Mouse (Mus musculus) lung, embryonic 16.5 days (tissue): ENCODE results near the gene Abracl. TPM values are rescaled to one million over a fixed set of nuclear protein-coding genes. Genes with fewer than 3 reads are reported as not detected.
A peak's percentile ranks its signal among the peaks of the same experiment; 100 is the strongest.

Source experiments
- ATAC-seq: fragments of 200-750 bp; cut with Nextera tagmentation; 2 replicates; pipeline ENCODE4 v1.8.0; 2017; ENCODE audit warnings: low read depth, mild to moderate bottlenecking, moderate library complexity
- H3K27ac ChIP-seq: fragments of 300-500 bp; sonication (generic); 2 replicates; pipeline ENCODE4 v1.5.1; 2014; ENCODE audit warnings: mild to moderate bottlenecking, control low read depth, low read length
- H3K27me3 ChIP-seq: fragments of 300-500 bp; sonication (generic); 2 replicates; pipeline ENCODE4 v1.6.1; 2014; ENCODE audit warnings: low read depth, low read length, mixed read lengths; ENCODE audit not compliant: control insufficient read depth, insufficient read depth
- H3K36me3 ChIP-seq: fragments of 300-500 bp; sonication (generic); 2 replicates; pipeline ENCODE4 v1.6.1; 2014; ENCODE audit warnings: low read length; ENCODE audit not compliant: control insufficient read depth, insufficient read depth
- H3K4me1 ChIP-seq: fragments of 300-500 bp; sonication (generic); replicated peaks from 2 replicates; pipeline ENCODE4 v1.6.1; 2014; ENCODE audit warnings: low read length, mixed read lengths; ENCODE audit not compliant: control insufficient read depth, insufficient read depth
- H3K4me2 ChIP-seq: fragments of 300-500 bp; sonication (generic); 2 replicates; pipeline ENCODE4 v1.6.1; 2014; ENCODE audit warnings: low read depth, low read length, control low read depth
- H3K4me3 ChIP-seq: fragments of 300-500 bp; sonication (generic); 2 replicates; pipeline ENCODE4 v1.5.1; 2014; ENCODE audit warnings: mild to moderate bottlenecking, low read length, control low read depth
- H3K9ac ChIP-seq: fragments of 300-500 bp; sonication (generic); 2 replicates; pipeline ENCODE4 v1.6.1; 2014; ENCODE audit warnings: low read length, control low read depth
- H3K9me3 ChIP-seq: fragments of 300-500 bp; sonication (generic); 2 replicates; pipeline ENCODE4 v1.6.1; 2016; ENCODE audit warnings: low read length; ENCODE audit not compliant: control insufficient read depth
- WGBS: fragments of 180-500 bp; shearing (Covaris S2); extraction: QIAGEN DNeasy Blood & Tissue Kit; methylation state at CpG from one replicate; pipeline ENCODE4 v1.1.7; 2014; 5-methylcytosine and 5-hydroxymethylcytosine counted together
- polyA plus RNA-seq: library from polyadenylated mRNA; unstranded; fragments of >200 nt; fragmentation: Nextera tagmentation; extraction: Ambion mirVana; gene quantifications from 2 replicates; pipeline ENCODE4 v1.2.1, GENCODE M21; 2015

The Abracl gene
- polyA plus RNA-seq, 1 experiment from 2014 or later: 135 TPM

GRCm38 (mm10) chr10:18036849-18037248 is 13.8 kb upstream of the Abracl start:
- no peak overlapping the region for H3K4me2 ChIP-seq
- H3K36me3 ChIP-seq: no peaks in the 10 kb centered on the region
- H3K27me3 ChIP-seq: no peaks in the 10 kb centered on the region
- H3K9ac ChIP-seq: no peak overlapping the region
- H3K9me3 ChIP-seq: no peaks in the 10 kb centered on the region
- no peak overlapping the region for H3K27ac ChIP-seq
- H3K4me1 ChIP-seq: no peaks in the 10 kb centered on the region
- no peak overlapping the region for H3K4me3 ChIP-seq
- 24% methylated on average over 5 of the region's 5 CpGs for WGBS
- no peak for ATAC-seq

DNA sequence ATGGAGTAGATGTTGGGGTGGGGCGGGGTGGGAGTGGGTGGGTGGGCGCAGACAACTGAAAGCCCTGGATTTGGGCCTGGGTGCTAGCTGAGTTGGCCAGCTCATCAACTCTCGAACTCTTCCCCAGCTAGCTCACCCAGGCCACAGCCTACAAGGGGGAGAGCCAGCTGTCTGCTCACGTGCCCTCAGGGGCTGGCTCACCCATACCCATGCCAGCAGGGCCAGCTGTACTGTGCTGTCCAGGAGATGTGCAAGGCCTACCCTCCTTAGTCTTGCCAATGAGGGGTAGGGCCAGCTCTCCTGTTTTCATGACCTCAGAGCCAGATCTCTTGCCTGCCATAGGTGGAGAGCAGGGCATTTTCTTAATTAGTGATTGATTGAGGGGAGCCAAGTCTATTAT is 11.3 kb upstream of the Abracl start:
- Histone ChIP-seq H3K27ac (no peak overlapping the region), H3K9me3 (no peaks in the 10 kb centered on the region), H3K27me3 (no peaks in the 10 kb centered on the region), H3K4me2 (no peak overlapping the region), H3K4me1 (no peaks in the 10 kb centered on the region), H3K4me3 (no peak overlapping the region), H3K9ac (no peak overlapping the region), H3K36me3 (no peaks in the 10 kb centered on the region)
- WGBS: 92% methylated on average over 4 of the region's 4 CpGs
- no peak for ATAC-seq

DNA sequence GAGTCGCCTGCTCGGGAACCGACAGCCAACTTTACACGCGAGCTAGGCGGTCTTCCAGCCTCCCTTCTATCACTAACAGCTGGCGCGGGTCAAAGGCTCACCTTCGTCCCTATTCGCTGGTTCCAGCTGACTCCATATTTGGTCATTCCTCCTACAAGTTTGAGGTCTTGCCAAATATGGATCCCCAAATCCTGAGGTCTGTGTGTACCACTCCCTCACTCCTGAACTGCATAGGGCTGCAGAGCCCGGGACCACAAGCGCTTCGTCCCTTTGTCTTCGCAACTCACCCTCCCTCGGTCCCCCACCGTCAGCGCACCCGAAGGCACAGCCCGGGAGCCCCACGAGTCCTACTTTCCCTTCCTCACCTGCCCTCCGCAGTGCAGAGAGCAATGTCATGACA is 776 bp downstream of the Abracl start:
- peak overlapping the region; percentile 71 for H3K4me2 ChIP-seq
- under 1% methylated on average over 21 of the region's 21 CpGs for WGBS
- ATAC-seq: peak; percentile 85
- H3K9ac ChIP-seq: peak overlapping the region; percentile 89
- peak overlapping the region; percentile 98 for H3K27ac ChIP-seq
- H3K9me3 ChIP-seq: no peaks in the 10 kb centered on the region
- H3K4me3 ChIP-seq: peak overlapping the region; percentile 89
- H3K36me3 ChIP-seq: peaks cover 6% of the 10 kb centered on the region
- H3K27me3 ChIP-seq: no peaks in the 10 kb centered on the region
- H3K4me1 ChIP-seq: peaks cover 5% of the 10 kb centered on the region; the same call in 1 of the 2 replicates

DNA sequence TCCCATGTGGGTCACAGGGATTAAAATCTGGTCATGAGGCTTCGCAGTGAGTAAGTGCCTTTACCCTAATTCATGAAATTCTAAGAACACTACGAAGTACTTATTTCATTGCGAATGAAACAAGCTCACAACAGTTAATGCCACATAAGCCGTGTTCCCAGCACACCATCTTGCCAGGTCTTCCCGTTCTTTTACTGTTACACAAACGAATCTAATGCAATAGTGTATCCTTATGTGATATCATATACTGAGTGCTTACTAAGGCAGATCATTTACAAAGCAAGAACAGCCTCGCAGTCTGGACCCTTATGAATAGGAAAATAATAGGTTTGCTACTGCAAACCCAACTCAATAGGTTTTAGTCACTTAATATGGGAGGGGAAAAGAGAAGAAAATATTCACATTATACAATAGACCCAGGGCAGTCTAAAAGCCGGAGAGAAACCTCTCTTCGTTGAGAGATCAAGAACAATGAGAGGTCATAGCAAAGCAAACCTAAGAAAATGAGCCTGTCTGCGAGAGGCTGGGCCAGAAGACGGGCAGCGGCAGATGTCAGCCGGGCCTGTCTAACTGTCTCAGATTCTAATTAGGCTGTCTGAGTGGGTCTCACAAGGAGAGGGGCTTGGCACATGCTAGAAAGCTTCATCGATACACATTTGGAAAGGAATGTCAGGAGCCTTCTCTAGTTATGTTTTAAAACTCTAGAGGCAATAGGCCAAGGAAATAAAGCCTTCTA is 1.3 kb downstream of the Abracl start:
- H3K36me3 ChIP-seq: peaks cover 6% of the 10 kb centered on the region
- peak overlapping the region; percentile 89 for H3K4me3 ChIP-seq
- 37% methylated on average over 14 of the region's 14 CpGs for WGBS
- peak overlapping the region; percentile 89 for H3K9ac ChIP-seq
- no peaks in the 10 kb centered on the region for H3K9me3 ChIP-seq
- peaks cover 5% of the 10 kb centered on the region; the same call in 1 of the 2 replicates for H3K4me1 ChIP-seq
- no peaks in the 10 kb centered on the region for H3K27me3 ChIP-seq
- peak overlapping the region; percentile 71 for H3K4me2 ChIP-seq
- peak overlapping the region; percentile 98 for H3K27ac ChIP-seq
- peak; percentile 3; the same call in 1 of the 2 replicates for ATAC-seq

GRCm38 (mm10) chr10:18020846-18021245 is 2.2 kb downstream of the Abracl start:
- Histone ChIP-seq H3K4me1 (peaks cover 5% of the 10 kb centered on the region; the same call in 1 of the 2 replicates), H3K27me3 (no peaks in the 10 kb centered on the region), H3K36me3 (peaks cover 12% of the 10 kb centered on the region), H3K27ac (no peak overlapping the region), H3K4me2 (no peak overlapping the region), H3K4me3 (no peak overlapping the region), H3K9ac (no peak overlapping the region), H3K9me3 (no peaks in the 10 kb centered on the region)
- WGBS: 84% methylated on average over 1 of the region's 1 CpGs
- no peak for ATAC-seq

- Histone ChIP-seq H3K4me3 (no peak overlapping the region), H3K9me3 (no peaks in the 10 kb centered on the region), H3K4me1 (peaks cover 5% of the 10 kb centered on the region; the same call in 1 of the 2 replicates), H3K27me3 (no peaks in the 10 kb centered on the region), H3K9ac (no peak overlapping the region), H3K4me2 (no peak overlapping the region), H3K27ac (no peak overlapping the region), H3K36me3 (peaks cover 12% of the 10 kb centered on the region)
- no peak for ATAC-seq
- 89% methylated on average over 7 of the region's 7 CpGs for WGBS
Observed at GRCm38 (mm10) chr10:18020443-18020842, 2.6 kb downstream of the Abracl start.

- Histone ChIP-seq H3K4me1 (no peaks in the 10 kb centered on the region), H3K9me3 (no peaks in the 10 kb centered on the region), H3K4me2 (no peak overlapping the region), H3K9ac (no peak overlapping the region), H3K36me3 (peaks cover 11% of the 10 kb centered on the region; the same call in 1 of the 2 replicates), H3K27ac (no peak overlapping the region), H3K27me3 (no peaks in the 10 kb centered on the region), H3K4me3 (no peak overlapping the region)
- ATAC-seq: no peak
- WGBS: 42% methylated on average over 5 of the region's 5 CpGs
Observed at GRCm38 (mm10) chr10:18011761-18012160, 11.3 kb downstream of the Abracl start.

- Histone ChIP-seq H3K4me2 (no peak overlapping the region), H3K4me1 (no peaks in the 10 kb centered on the region), H3K27me3 (no peaks in the 10 kb centered on the region), H3K27ac (no peak overlapping the region), H3K36me3 (peaks cover 3% of the 10 kb centered on the region; the same call in 1 of the 2 replicates), H3K9ac (no peak overlapping the region), H3K4me3 (no peak overlapping the region), H3K9me3 (no peaks in the 10 kb centered on the region)
- WGBS: 71% methylated on average over 1 of the region's 1 CpGs
- no peak for ATAC-seq
Observed at GRCm38 (mm10) chr10:18009744-18010143, 13.3 kb downstream of the Abracl start.

GRCm38 (mm10) chr10:18008118-18008517 is 15.0 kb downstream of the Abracl start:
- H3K9ac ChIP-seq: no peak overlapping the region
- H3K36me3 ChIP-seq: peaks cover 3% of the 10 kb centered on the region; the same call in 1 of the 2 replicates
- no peak overlapping the region for H3K27ac ChIP-seq
- H3K4me3 ChIP-seq: no peak overlapping the region
- no peaks in the 10 kb centered on the region for H3K9me3 ChIP-seq
- no peak overlapping the region for H3K4me2 ChIP-seq
- H3K27me3 ChIP-seq: no peaks in the 10 kb centered on the region
- ATAC-seq: no peak
- no peaks in the 10 kb centered on the region for H3K4me1 ChIP-seq
